Mouse (Mus musculus) C2C12 (cell line): ENCODE results near the gene Itsn2.

Experiments used
- CEBPB ChIP-seq: IDR thresholded peaks from one replicate; pipeline ENCODE4 v1.6.1; 2011; ENCODE audit warnings: low read depth, mild to moderate bottlenecking, control low read depth, moderate library complexity
- CTCF ChIP-seq: IDR thresholded peaks from one replicate; pipeline ENCODE4 v1.5.1; 2011; ENCODE audit not compliant: control insufficient read depth, insufficient read depth, insufficient read length
- MAX ChIP-seq: IDR thresholded peaks from one replicate; pipeline ENCODE4 v1.6.1; 2011; ENCODE audit warnings: mild to moderate bottlenecking, control low read depth
- MYOG ChIP-seq: IDR thresholded peaks from one replicate; pipeline ENCODE4 v1.6.1; 2011; ENCODE audit not compliant: control insufficient read depth, insufficient read length; ENCODE audit errors: extremely low read depth
- USF1 ChIP-seq: IDR thresholded peaks from one replicate; pipeline ENCODE4 v1.6.1; 2011; ENCODE audit warnings: low read depth, mild to moderate bottlenecking, control low read depth, moderate library complexity

GRCm38 (mm10) chr12:4731629-4732028, 139.2 kb downstream of the Itsn2 start:
- TF ChIP-seq CTCF (no peak), MAX (no peak), MYOG (no peak), USF1 (no peak), CEBPB (no peak)
